Mouse (Mus musculus): Measurements from ENCODE around the gene Stim1.

GRCm38 (mm10) chr7:102226051-102226450 lies 41.6 kb upstream of the Stim1 start:
- TF ChIP-seq ZNF384 (IDR thresholded peaks at IDR 0.05; ENCODE audit: low read depth, low read length) (no peak), MAFK (IDR thresholded peaks at IDR 0.05; ENCODE audit: insufficient read depth, low read depth, low read length) (no peak), CHD2 (IDR thresholded peaks at IDR 0.05; ENCODE audit: low read depth, low read length) (no peak), HCFC1 (IDR thresholded peaks at IDR 0.05; ENCODE audit: borderline replicate concordance, insufficient read depth, low read length) (no peak)

Data from ES-E14 (cell line).